In genomic region chr7:129727559-129727958, GRCm38 (mm10) we compare ENCODE assay signal across 20 mouse cellular contexts.
DNase-seq lines count a peak whose midpoint lies in the region; ATAC-seq and TF ChIP-seq lines count a peak whose summit lies in the region.
"Had no signal": no experiment of that assay in that cellular context is flagged by ENCODE, and none has a peak within 500 bp of the region (broad histone marks: within the 10 kb centered on the region; RNA-seq: fewer than 3 reads in every experiment).

No protein-coding gene starts in this region.

- peak; percentile 38 for DNase-seq in lung, embryonic 14.5 days
- DNase-seq in lung, adult 2 months: no peak
- DNase-seq in lung, postnatal 0 days (ENCODE audit: low spot score): peak; percentile 86
- DNase-seq in lung, postnatal 36 days: no peak
- DNase-seq in adipocyte (ENCODE audit: low spot score): peak; percentile 24
- no peak for DNase-seq in layer of hippocampus, adult 8-10 months (ENCODE audit: low spot score in 2 of 2)
- no peak for DNase-seq in heart, postnatal 14 days
- DNase-seq: adrenal gland, adult 8-10 months; adrenal gland, postnatal 14 days; adrenal gland, postnatal 36 days; cerebellum, adult 11-12 months; cerebellum, adult 2 months; cerebellum, adult 9-10 months; cerebellum, postnatal 10 days; cerebellum, postnatal 25 days had no signal

- H3K36me3 ChIP-seq in lung, embryonic 14.5 days (ENCODE audit: insufficient read depth): no peaks in the 10 kb centered on the region
- no peaks in the 10 kb centered on the region for H3K36me3 ChIP-seq in lung, postnatal 0 days (ENCODE audit: insufficient read depth, low read length)
- no peaks in the 10 kb centered on the region for H3K36me3 ChIP-seq in intestine, embryonic 15.5 days
- H3K36me3 ChIP-seq: embryonic facial prominence, embryonic 10.5 days; embryonic facial prominence, embryonic 12.5 days had no signal

- TF ChIP-seq EP300 in lung, postnatal 0 days (IDR thresholded peaks at IDR 0.05): no peak

- TF ChIP-seq CTCF in lung, embryonic 14.5 days (IDR thresholded peaks at IDR 0.05; ENCODE audit: low read depth): no peak
- TF ChIP-seq CTCF in lung, adult 2 months (IDR thresholded peaks at IDR 0.05; ENCODE audit: insufficient read depth, low read length): no peak
- TF ChIP-seq CTCF in lung, postnatal 0 days (IDR thresholded peaks at IDR 0.05): no peak

- no peak overlapping the region for H3K27ac ChIP-seq in lung, embryonic 14.5 days (ENCODE audit: low read depth)
- no peak overlapping the region for H3K27ac ChIP-seq in lung, postnatal 0 days (ENCODE audit: low read length)
- H3K27ac ChIP-seq in intestine, embryonic 15.5 days: peak overlapping the region; percentile 32; the same call in 1 of the 2 replicates
- H3K27ac ChIP-seq: embryonic facial prominence, embryonic 10.5 days; embryonic facial prominence, embryonic 12.5 days had no signal

- H3K4me1 ChIP-seq in lung, embryonic 14.5 days (ENCODE audit: insufficient read depth): peaks cover 6% of the 10 kb centered on the region; the same call in 1 of the 2 replicates
- H3K4me1 ChIP-seq in lung, adult 2 months (ENCODE audit: control insufficient read depth, insufficient read depth, low read length): no peaks in the 10 kb centered on the region
- no peaks in the 10 kb centered on the region for H3K4me1 ChIP-seq in lung, postnatal 0 days (ENCODE audit: insufficient read depth, low read depth, low read length)
- H3K4me1 ChIP-seq in intestine, embryonic 15.5 days (replicated peaks): peaks cover 19% of the 10 kb centered on the region; the same call in 1 of the 2 replicates

- H3K9ac ChIP-seq in lung, embryonic 14.5 days: no peak overlapping the region
- H3K9ac ChIP-seq in lung, postnatal 0 days (replicated peaks; ENCODE audit: low read depth): no peak overlapping the region
- H3K9ac ChIP-seq in intestine, embryonic 15.5 days: no peak overlapping the region
- H3K9ac ChIP-seq: embryonic facial prominence, embryonic 12.5 days had no signal

- no peaks in the 10 kb centered on the region for H3K27me3 ChIP-seq in lung, embryonic 14.5 days (ENCODE audit: insufficient read depth, low read length)
- H3K27me3 ChIP-seq in lung, postnatal 0 days (replicated peaks; ENCODE audit: insufficient read depth, low read length): no peaks in the 10 kb centered on the region
- H3K27me3 ChIP-seq in intestine, embryonic 15.5 days (replicated peaks): no peaks in the 10 kb centered on the region
- H3K27me3 ChIP-seq: embryonic facial prominence, embryonic 12.5 days had no signal

- no peaks in the 10 kb centered on the region for H3K9me3 ChIP-seq in lung, embryonic 14.5 days (ENCODE audit: low read depth, low read length)
- no peaks in the 10 kb centered on the region for H3K9me3 ChIP-seq in lung, postnatal 0 days (ENCODE audit: low read length)
- H3K9me3 ChIP-seq in intestine, embryonic 15.5 days: no peaks in the 10 kb centered on the region
- H3K9me3 ChIP-seq: embryonic facial prominence, embryonic 10.5 days; embryonic facial prominence, embryonic 12.5 days had no signal

- intact Hi-C loops in heart, postnatal 14 days (cut with DNase I): no loop called here

- 0 out of 2 replicates have a peak, but pooled peaks have one; percentile 24 for ATAC-seq in lung, embryonic 14.5 days (ENCODE audit: insufficient read depth)
- ATAC-seq in lung, postnatal 0 days: peak; percentile 61
- ATAC-seq in intestine, embryonic 15.5 days: no peak
- ATAC-seq: forebrain, embryonic 14.5 days; forebrain, embryonic 16.5 days had no signal

- no peak overlapping the region for H3K4me2 ChIP-seq in lung, embryonic 14.5 days
- H3K4me2 ChIP-seq in lung, postnatal 0 days (replicated peaks; ENCODE audit: low read depth, low read length): no peak overlapping the region
- no peak overlapping the region for H3K4me2 ChIP-seq in intestine, embryonic 15.5 days (replicated peaks)
- H3K4me2 ChIP-seq: embryonic facial prominence, embryonic 12.5 days had no signal

- no peak for TF ChIP-seq POLR2A in lung, adult 2 months (IDR thresholded peaks at IDR 0.05; ENCODE audit: borderline replicate concordance, extremely low read depth, low read depth, low read length)

- no peak overlapping the region for H3K4me3 ChIP-seq in lung, embryonic 14.5 days (ENCODE audit: low read depth, low read length)
- H3K4me3 ChIP-seq in lung, adult 2 months (replicated peaks; ENCODE audit: extremely low read depth, low read depth, low read length): no peak overlapping the region
- H3K4me3 ChIP-seq in lung, postnatal 0 days (ENCODE audit: low read depth, low read length): no peak overlapping the region
- H3K4me3 ChIP-seq in intestine, embryonic 15.5 days (replicated peaks): no peak overlapping the region
- H3K4me3 ChIP-seq: embryonic facial prominence, embryonic 10.5 days; embryonic facial prominence, embryonic 12.5 days had no signal

- WGBS in lung, embryonic 14.5 days: 61% methylated on average over 6 of the region's 6 CpGs
- WGBS in lung, adult 2 months: 72% methylated on average over 6 of the region's 6 CpGs
- WGBS in lung, postnatal 0 days: 57% methylated on average over 6 of the region's 6 CpGs
- WGBS in intestine, embryonic 15.5 days: 55% methylated on average over 6 of the region's 6 CpGs

Comparison
In these comparisons a context has a peak if more than half of its experiments do, and no peak if none do; other contexts are left out.
1. DNase-seq: peak in lung, embryonic 14.5 days (single experiment), lung, postnatal 0 days (single experiment) and adipocyte (single experiment); none in lung, adult 2 months (single experiment), lung, postnatal 36 days (single experiment), layer of hippocampus, adult 8-10 months (0 of 2) and heart, postnatal 14 days (0 of 2).